Mouse (Mus musculus) adrenal gland, postnatal 4 days (tissue): Measurements from ENCODE around the gene Arel1. TPM values are rescaled to one million over a fixed set of nuclear protein-coding genes. Genes with fewer than 3 reads are reported as not detected.
A peak's percentile ranks its signal among the peaks of the same experiment; 100 is the strongest.

Experiments
- DNase-seq, 2 experiments: peaks; one replicate each; pipeline ENCODE4 v3.0.0; 2021 to 2022; ENCODE audit warnings: low spot score in 2 of 2, mixed read lengths in 2 of 2
- long read RNA-seq, 2 experiments: library from polyadenylated mRNA; stranded (forward); transcript quantifications; one replicate each; pipeline ENCODE4 v2.0.0; 2021
- total RNA-seq, 2 experiments: library from RNA; stranded (reverse); gene quantifications; 2 replicates each; pipeline ENCODE4 v1.2.3; 2021

Gene Arel1
- 10 to 100 TPM; 34.7 to 38.1 TPM for total RNA-seq
- long read RNA-seq, experiment 1, partial matches to known transcripts, result 1 of 8 reads
- long read RNA-seq, experiment 1, other reads (novel, unspliced or antisense), result 7 of 8 reads
- long read RNA-seq, experiment 2, full-length matches to known transcripts, result 3 of 18 reads
- long read RNA-seq, experiment 2, partial matches to known transcripts, result 4 of 18 reads
- long read RNA-seq, experiment 2, other reads (novel, unspliced or antisense), result 11 of 18 reads

DNA sequence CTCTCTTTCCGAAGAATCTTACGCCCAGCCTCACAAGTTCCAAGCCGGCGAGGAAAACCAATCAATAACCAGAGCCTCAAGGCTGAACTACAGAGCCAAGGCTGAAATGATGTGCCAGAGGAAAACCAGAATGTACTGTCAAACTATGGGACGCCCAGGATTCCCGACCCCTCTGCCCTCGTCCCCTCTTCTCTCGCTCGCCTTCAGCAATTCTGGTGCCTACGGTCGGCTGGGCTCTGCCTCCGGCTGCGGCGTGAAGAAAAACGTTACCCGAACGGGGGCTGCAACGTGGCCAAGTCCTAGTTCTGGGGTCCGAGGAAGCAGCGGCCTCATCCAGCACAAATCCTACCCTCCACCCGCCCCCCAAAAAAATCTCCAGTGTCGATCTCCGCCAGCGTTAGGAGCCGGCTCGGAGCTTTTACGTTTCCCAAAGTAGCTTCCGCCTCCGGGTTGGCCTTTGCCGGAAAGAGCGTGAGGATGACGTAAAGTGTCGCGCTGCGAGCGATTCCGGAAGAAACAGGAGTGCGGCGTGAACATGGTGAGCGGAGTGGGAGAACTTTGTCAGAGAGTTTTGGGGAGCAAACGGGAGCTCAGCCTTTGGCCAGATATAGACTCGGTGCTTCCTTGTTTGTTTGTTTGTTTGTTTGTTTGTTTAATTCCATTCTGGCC, at the start of gene Arel1, which contains the start of gene Fcf1:
Gene Arel1, minus strand, starts transcription at position 473 of the 669 bp plus-strand sequence.
Gene Fcf1, plus strand, starts transcription at position 470 of the 669 bp plus-strand sequence.
- peak; percentile 70 to 77 for DNase-seq

- no peak for DNase-seq
Observed at GRCm38 (mm10) chr12:85012185-85012584, 41.5 kb upstream of the Arel1 start.

GRCm38 (mm10) chr12:85010541-85010940, 39.8 kb upstream of the Arel1 start:
- DNase-seq, result no peak

GRCm38 (mm10) chr12:85009776-85010175, 39.1 kb upstream of the Arel1 start:
- no peak for DNase-seq

- no peak for DNase-seq
Observed at GRCm38 (mm10) chr12:85007021-85007420, 36.3 kb upstream of the Arel1 start.

DNA sequence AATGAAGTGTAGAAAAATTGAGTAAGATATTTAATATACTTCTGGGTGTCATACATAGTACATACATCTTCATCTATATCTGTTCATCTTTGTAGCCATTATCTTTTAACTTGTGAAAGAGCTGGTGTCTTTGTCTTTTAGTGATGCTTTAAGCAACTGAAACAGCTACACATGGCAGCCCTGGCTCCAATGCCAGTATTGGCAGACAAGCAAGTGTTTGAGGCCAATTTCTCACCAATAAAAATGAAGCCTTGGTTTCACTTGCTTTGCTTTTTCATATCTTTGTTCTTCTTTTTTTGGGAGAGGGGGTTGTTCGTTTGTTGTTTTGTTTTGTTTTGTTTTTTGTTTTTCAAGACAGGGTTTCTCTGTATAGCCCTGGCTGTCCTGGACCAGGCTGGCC, 35.5 kb upstream of the Arel1 start:
- DNase-seq, result no peak

GRCm38 (mm10) chr12:84999053-84999452, 28.4 kb upstream of the Arel1 start:
- DNase-seq, result no peak

- peak in 1 of 2 experiments; percentile 19 for DNase-seq
Observed at GRCm38 (mm10) chr12:84996501-84997398, 26.1 kb upstream of the Arel1 start.

DNA sequence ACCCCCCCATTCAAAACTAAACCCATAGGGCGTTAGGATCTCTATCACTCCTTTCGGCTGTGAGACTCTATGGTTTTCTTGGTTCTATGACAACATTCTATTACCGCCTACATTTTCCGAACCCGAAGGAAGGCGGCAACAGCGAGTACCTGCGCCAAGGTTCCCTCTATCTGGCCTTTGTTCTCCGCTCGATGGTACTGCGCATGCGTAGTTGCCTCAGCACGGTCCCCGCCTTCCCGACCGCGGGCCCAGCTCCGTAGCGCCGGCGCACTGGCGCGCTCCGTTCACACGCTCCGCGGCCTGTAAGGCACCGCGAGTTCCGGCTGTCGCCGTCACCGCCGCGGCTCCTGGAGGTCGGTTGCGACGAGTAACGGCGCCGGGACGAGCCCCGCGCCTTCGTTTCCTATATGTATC, 25.4 kb upstream of the Arel1 start, which contains the start of gene Ylpm1:
Gene Ylpm1, plus strand, starts transcription at position 239 of the 414 bp plus-strand sequence.
- DNase-seq, result peak; percentile 92 to 93

DNA sequence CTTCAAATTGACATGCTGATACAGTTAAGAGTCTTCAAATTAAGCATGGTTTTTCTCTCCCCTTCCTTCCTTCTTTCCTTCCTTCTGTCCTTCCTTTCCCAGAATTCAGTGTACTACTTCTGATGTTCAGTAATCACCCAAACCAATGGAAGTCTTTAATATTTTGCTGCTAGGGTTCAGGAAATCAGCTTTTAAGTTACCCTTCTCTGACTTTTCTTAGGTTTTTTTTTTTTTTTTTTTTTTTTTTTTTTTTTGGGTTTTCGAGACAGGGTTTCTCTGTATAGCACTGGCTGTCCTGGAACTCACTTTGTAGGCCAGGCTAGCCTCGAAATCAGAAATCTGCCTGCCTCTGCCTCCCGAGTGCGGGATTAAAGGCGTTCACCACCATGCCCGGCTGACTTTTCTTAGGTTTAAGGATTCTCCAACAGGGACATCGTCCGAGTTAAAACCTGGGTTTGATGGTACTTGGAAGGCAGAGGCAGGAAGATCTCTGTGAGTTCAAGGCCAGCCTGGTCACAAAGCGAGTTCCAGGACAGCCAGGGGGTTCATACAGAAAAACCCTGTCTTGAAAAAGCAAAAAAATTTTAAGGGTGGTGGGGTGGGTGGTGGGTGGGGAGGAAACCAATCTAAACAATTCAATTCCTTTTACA, 24.5 kb upstream of the Arel1 start:
- DNase-seq, result no peak

DNA sequence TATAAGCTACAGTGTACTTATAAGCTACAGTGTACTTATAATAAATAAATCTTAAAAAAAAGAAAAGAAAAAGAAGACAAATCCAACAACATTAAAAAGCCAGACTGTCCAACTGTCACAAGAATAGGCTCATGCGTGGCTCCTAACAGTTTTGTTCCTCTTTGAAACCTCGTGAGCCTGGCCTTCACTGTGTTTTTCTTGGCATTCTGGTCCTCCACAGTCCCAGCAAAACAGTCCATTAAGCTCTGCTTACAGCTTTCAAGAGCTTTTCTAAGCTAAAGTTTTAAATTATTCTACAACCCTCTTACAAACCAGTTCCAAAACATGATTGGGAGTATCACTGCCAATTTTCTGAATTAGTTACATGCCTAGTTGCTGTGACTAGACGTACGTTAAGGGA, 18.8 kb upstream of the Arel1 start:
- DNase-seq, result no peak

DNA sequence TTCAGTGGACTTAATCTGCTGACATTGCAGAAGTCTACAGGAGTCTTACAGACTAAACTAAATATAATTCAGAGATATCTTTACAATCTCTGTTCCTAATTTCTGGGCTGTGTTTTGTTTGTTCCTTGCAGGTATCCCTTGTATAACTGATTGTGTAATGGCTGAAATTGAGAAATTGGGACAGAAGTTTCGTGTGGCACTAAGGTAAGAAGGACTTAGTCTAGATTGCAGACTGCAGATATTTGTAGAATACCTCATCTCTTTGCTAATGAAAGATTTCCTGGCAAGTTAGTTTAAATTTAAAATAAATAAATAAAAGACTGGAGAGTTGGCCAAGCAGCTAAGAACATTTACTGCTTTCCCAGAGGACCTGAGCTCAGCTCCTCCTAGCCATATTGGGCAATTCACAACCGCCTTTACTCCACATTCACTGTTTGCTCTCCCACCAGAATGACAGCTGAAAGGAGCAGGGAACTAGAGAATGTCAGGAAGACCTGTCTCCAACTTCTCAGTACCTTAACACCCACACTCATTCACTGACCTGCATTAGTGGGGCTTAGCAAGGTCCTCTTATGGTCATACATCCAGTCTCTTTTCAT, 8.7 kb upstream of the Arel1 start:
- DNase-seq, result no peak

DNA sequence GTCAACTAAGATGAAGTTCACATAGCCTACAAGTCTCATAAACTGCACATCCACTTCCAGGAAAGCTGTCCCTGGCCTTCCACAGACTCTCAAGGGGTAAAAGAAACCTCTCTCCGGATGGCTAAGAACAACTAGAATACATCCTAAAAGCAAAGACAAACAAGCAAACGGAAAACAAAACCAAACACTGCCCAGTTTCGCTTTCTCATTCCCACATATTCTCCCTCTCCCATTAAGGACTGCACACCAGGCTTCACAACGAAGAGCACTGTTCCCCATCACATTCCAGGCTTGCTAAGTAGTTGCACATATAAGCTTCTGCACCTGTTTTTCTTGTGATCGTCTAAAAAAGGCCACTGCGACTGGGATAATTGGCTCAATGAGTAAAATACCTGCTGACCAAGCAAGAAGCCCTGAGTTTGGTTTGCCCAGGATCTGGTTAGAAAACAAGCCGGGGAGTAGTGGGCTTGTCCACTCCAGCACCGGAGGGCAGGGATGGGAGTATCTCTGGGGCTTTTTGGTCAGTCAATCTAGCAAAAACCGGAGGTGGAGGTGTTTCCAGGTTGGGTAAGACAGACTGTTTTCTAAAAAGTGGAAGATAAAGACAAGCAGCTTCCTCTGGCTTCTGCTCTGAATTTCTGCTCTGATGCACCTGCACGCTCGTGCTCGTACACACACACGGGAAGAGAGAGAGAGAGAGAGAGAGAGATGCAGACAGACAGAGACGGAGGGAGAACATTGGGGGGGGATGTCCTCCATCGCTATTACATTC, 858 bp downstream of the Arel1 start:
- no peak for DNase-seq

DNA sequence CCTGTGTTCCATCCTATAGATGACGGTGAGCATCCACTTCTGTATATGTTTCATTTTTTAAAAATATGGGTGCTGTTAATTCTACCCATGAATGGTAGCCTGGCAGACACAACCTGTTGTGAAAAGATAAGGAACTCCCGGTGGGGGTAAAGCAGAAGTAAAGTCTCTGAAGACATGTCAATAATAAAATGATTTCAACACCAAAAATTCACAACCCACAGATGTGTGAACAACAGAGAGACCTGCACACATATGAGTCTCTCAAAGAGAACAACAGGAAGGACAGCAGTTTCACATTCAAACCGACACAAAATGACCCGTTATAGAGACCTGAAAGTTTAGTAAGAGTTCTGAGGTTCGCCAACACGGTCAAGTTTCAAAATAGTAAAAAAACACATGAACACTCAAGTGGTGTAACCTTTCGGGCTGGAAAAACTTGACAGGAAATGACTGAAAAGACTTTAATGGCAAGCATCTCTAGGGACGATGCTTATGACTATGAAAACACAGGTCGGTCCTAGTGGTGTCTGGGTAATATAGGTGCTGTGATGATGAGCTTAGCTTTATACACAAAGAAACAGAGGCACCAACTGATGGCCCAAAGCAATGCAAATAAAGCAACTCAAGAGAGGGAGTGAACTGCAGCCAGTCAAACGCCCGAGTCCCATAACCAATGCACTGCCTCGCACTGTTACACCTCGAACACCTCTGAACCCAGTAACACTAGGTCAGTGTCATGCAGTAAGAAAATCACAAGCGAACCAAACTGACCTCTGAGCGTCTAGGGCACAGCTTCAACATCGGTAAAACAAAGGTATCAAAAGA, 1.7 kb downstream of the Arel1 start:
- DNase-seq, result no peak

- no peak for DNase-seq
Observed at GRCm38 (mm10) chr12:84962606-84963005, 8.1 kb downstream of the Arel1 start.

DNA sequence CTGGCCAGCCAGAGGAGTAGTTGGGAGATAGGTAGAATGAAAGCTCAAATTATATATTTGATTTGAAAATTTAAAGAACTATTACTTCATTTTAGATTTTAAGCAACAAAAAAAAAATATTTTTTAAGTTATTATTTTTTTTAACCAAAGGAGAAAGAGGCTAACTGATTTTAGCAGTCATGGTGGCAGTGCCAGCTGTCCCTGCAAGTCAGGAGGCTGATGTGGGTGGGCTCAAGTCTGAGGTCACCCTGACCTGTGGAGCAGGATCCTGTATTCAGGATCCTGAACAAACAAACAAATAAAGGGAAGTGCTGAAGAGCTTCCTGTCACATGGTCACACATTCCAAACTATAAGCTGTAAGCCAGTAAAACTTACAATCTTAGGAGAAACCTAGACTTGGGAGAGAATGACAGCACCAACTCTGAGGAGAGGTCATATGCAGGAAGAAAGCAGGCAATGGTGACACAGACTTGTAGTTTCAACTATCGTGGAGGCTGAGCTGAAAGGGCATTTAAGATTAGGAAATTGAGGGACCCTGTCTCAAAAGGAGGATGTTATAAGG, 11.8 kb downstream of the Arel1 start:
- DNase-seq, result no peak

GRCm38 (mm10) chr12:84956317-84956716, 14.4 kb downstream of the Arel1 start:
- DNase-seq, result no peak

GRCm38 (mm10) chr12:84952351-84952750, 18.3 kb downstream of the Arel1 start:
- no peak for DNase-seq

GRCm38 (mm10) chr12:84951531-84951930, 19.2 kb downstream of the Arel1 start:
- DNase-seq, result no peak
